Mouse (Mus musculus): ENCODE results near the gene Hnrnpc. TPM values are rescaled to one million over a fixed set of nuclear protein-coding genes. Genes with fewer than 3 reads are reported as not detected.
A peak's percentile ranks its signal among the peaks of the same experiment; 100 is the strongest.

The Hnrnpc gene
- polyA plus RNA-seq (2015; fragmentation: Nextera tagmentation; extraction: Ambion mirVana) = 326 and 346 TPM in 2 replicates

DNA sequence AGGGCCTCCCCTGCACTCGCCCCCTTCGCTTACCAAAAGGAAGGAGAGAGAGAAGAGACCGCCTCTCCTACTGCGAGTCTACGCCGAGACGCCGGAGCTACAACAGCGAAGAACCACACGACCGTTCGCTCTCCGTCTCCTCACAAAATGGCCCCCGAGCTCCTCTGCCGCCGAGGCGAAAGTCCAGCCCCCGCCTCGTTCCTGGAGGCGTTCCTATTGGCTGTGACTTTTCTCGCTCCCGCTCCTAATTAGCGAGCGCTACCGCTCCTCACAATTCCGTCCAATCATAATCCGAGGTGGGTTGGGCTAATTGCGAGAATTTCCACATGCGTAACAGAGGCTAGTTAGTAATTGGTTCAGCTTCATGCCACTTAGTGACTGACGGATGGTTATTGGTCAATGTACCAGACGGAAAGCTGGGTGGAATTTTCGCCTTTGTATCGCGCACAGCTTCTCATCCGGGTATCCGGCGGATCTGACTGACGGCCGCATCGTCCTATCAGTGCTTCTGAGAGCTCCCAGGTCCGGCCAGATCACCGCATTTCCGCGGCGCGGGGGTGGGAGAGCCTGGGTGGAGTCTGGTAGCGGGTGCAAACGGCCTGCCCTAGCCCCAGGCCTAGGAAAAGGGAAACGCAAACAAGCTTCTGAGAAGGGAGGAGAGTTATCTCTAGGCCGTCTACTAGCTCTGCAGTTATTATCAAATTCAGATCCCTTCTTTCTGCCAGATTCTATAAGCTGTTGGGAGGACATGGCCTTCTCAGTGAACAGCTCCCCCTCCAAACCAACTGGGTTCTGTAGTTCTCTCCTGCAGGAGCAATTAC is at the start of gene Hnrnpc:
TSS of gene Hnrnpc (minus strand) at position 173 of the 821 bp plus-strand sequence.
- peak within 1 kb of the TSS; percentile 66 for H3K4me2 ChIP-seq
- peaks cover 38% of the 10 kb centered on the region for H3K4me1 ChIP-seq (replicated peaks)
- H3K9ac ChIP-seq = peak within 1 kb of the TSS; percentile 91
- H3K9me3 ChIP-seq (replicated peaks) = no peaks in the 10 kb centered on the region
- whole genome bisulfite sequencing = under 1% methylated on average over 50 of the region's 50 CpGs
- H3K4me3 ChIP-seq = peak within 1 kb of the TSS; percentile 76
- peaks cover 9% of the 10 kb centered on the region for H3K36me3 ChIP-seq
- H3K27ac ChIP-seq = peak within 1 kb of the TSS; percentile 95
- no peaks in the 10 kb centered on the region for H3K27me3 ChIP-seq
- ATAC-seq (replicated peaks; ENCODE audit: insufficient number of reproducible peaks, insufficient read depth, low FRiP score, low read depth) = peak; percentile 96

- H3K4me2 ChIP-seq = no peak overlapping the region
- H3K27me3 ChIP-seq = no peaks in the 10 kb centered on the region
- H3K9me3 ChIP-seq (replicated peaks) = no peaks in the 10 kb centered on the region
- no peak overlapping the region for H3K4me3 ChIP-seq
- H3K9ac ChIP-seq = no peak overlapping the region
- H3K4me1 ChIP-seq (replicated peaks) = no peaks in the 10 kb centered on the region
- no peaks in the 10 kb centered on the region for H3K36me3 ChIP-seq
- H3K27ac ChIP-seq = no peak overlapping the region
- no peak for ATAC-seq (replicated peaks; ENCODE audit: insufficient number of reproducible peaks, insufficient read depth, low FRiP score, low read depth)
- WGBS = 47% methylated on average over 3 of the region's 3 CpGs
Measured at GRCm38 (mm10) chr14:52152613-52153012, 48.8 kb upstream of the Hnrnpc start.

GRCm38 (mm10) chr14:52152179-52152578 is 48.4 kb upstream of the Hnrnpc start:
- no peaks in the 10 kb centered on the region for H3K4me1 ChIP-seq (replicated peaks)
- no peak for ATAC-seq (replicated peaks; ENCODE audit: insufficient number of reproducible peaks, insufficient read depth, low FRiP score, low read depth)
- no peaks in the 10 kb centered on the region for H3K36me3 ChIP-seq
- WGBS = 29% methylated on average over 7 of the region's 7 CpGs
- H3K9ac ChIP-seq = no peak overlapping the region
- H3K27me3 ChIP-seq = no peaks in the 10 kb centered on the region
- no peak overlapping the region for H3K4me3 ChIP-seq
- no peaks in the 10 kb centered on the region for H3K9me3 ChIP-seq (replicated peaks)
- H3K27ac ChIP-seq = no peak overlapping the region
- H3K4me2 ChIP-seq = peak overlapping the region; percentile 15; the same call in 1 of the 2 replicates

DNA sequence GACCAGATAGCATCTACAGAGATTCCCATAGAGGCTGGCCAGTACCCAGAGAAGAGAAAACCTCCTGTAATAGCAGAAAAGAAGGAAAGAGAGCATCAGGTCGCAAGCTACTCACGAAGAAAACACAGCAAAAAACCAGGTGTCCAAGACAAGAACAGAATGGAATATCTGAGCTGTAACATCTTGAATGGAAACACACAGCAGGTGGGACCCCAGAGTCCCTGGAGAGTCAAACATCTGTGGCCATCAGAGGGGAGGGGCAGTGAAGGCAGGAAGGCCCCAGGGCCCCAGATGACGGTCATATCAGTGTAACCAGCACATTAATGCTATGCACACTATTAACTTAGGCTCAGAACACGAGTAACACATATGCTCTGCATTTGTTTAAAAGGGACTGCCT is 46.1 kb upstream of the Hnrnpc start:
- Histone ChIP-seq H3K27me3 (no peaks in the 10 kb centered on the region), H3K4me1 (replicated peaks) (no peaks in the 10 kb centered on the region), H3K4me3 (no peak overlapping the region), H3K27ac (no peak overlapping the region), H3K4me2 (no peak overlapping the region), H3K9me3 (replicated peaks) (no peaks in the 10 kb centered on the region), H3K36me3 (no peaks in the 10 kb centered on the region), H3K9ac (no peak overlapping the region)
- 69% methylated on average over 4 of the region's 4 CpGs for WGBS
- no peak for ATAC-seq (replicated peaks; ENCODE audit: insufficient number of reproducible peaks, insufficient read depth, low FRiP score, low read depth)

DNA sequence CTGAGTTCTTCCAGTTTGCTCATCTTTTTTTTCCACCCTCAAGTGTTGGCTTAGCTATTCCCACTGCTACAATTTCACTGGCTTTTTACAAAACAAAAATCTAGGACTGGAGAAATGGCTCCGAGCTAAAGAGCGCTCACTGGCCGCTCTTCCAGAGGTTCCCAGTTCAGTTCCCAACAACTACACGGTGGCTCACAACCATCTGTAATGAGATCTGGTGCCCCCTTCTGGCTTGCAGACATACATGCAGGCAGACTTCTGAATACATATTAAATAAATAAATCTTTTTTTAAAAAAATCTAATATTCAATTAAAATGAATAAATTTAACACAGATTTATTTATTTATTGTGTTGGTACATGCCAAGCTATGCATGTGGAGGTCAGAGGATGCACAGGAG is 42.7 kb upstream of the Hnrnpc start:
- Histone ChIP-seq H3K4me1 (replicated peaks) (no peaks in the 10 kb centered on the region), H3K27me3 (no peaks in the 10 kb centered on the region), H3K36me3 (no peaks in the 10 kb centered on the region), H3K27ac (no peak overlapping the region), H3K4me3 (no peak overlapping the region), H3K4me2 (no peak overlapping the region), H3K9me3 (replicated peaks) (no peaks in the 10 kb centered on the region), H3K9ac (no peak overlapping the region)
- 68% methylated on average over 4 of the region's 4 CpGs for WGBS
- ATAC-seq (replicated peaks; ENCODE audit: insufficient number of reproducible peaks, insufficient read depth, low FRiP score, low read depth) = no peak

GRCm38 (mm10) chr14:52144165-52144564 is 40.3 kb upstream of the Hnrnpc start:
- H3K9ac ChIP-seq = no peak overlapping the region
- no peaks in the 10 kb centered on the region for H3K36me3 ChIP-seq
- H3K4me3 ChIP-seq = no peak overlapping the region
- no peaks in the 10 kb centered on the region for H3K9me3 ChIP-seq (replicated peaks)
- no peaks in the 10 kb centered on the region for H3K27me3 ChIP-seq
- no peak overlapping the region for H3K4me2 ChIP-seq
- 70% methylated on average over 4 of the region's 4 CpGs for WGBS
- H3K4me1 ChIP-seq (replicated peaks) = peaks cover 8% of the 10 kb centered on the region; the same call in 1 of the 2 replicates
- H3K27ac ChIP-seq = no peak overlapping the region
- no peak for ATAC-seq (replicated peaks; ENCODE audit: insufficient number of reproducible peaks, insufficient read depth, low FRiP score, low read depth)

DNA sequence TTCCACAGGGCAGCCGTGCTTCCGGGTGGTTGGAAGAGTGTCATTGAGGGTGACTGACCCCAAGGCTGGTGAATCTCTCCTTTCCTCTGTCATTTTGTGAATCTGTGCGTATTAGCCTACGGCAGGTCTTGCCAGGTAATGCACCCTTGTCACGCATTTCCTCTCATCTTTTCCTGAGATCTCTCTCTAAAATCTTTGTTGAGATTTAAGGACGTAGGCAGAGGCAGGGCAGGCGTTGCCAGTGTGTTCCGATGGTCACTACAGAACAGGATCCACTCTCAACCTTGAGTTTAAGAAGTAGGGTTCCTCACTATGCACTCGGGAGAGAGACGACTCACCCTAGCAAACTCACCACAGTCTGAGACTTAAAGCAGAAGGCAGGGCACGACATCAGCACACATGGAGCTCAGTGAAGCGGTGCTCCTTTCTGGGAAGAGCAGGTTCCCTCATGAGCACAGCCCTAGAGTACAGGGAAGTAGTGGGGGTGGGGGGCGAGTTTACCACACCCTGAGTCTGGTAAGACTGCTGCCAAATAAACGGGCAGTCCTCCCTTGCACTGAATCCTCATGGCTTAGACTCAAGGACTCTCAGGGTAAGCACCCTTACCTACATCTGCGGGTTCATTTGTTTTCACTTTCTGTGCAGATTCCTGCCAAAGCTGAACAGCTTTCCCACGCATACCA is 37.8 kb upstream of the Hnrnpc start:
- H3K4me1 ChIP-seq (replicated peaks) = peaks cover 8% of the 10 kb centered on the region; the same call in 1 of the 2 replicates
- WGBS = 65% methylated on average over 16 of the region's 16 CpGs
- no peaks in the 10 kb centered on the region for H3K27me3 ChIP-seq
- ATAC-seq (replicated peaks; ENCODE audit: insufficient number of reproducible peaks, insufficient read depth, low FRiP score, low read depth) = no peak
- no peak overlapping the region for H3K27ac ChIP-seq
- H3K4me3 ChIP-seq = no peak overlapping the region
- peak overlapping the region; percentile 57 for H3K4me2 ChIP-seq
- H3K36me3 ChIP-seq = no peaks in the 10 kb centered on the region
- H3K9ac ChIP-seq = no peak overlapping the region
- no peaks in the 10 kb centered on the region for H3K9me3 ChIP-seq (replicated peaks)

DNA sequence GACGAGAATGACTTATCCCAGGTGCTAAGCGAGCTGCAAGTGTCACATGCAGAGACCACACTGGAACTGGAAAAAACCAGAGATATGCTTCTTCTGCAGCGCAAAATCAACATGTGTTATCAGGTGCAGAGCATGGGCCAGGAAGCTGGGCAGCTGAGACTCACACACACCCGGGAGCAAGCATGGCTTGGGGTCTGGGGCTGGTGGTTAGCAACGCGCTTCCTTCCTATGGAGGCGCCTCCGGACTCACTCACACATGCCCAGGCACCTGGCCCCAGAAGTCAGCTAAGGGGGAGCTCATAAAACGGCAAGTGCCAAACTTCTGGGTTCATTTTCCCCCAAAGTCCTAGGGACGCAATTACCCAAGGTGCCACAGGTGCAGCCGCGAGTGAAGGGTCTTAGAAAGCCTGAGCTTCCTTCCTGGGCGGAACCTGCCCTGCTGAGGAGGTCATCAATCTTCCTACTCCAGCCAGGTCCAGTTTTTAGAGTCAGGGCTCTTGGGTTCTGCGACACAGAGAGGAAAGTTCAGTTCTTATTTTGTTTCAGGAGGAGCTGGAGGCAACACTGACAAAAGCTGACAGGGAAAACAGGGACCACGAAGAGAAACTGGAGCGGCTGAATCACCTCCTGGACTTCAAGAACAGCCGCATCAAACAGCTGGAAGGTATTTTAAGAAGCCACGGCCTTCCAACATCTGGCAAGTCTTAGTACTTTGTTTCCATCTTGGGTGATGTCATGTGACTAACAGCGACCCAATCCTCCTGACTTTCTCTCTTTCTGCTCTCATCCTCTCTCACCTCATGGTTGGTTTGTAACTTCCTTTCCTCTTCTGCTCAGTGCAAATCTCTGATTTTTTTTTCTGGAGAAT is 37.0 kb upstream of the Hnrnpc start:
- Histone ChIP-seq H3K9me3 (replicated peaks) (no peaks in the 10 kb centered on the region), H3K36me3 (no peaks in the 10 kb centered on the region), H3K4me3 (peak overlapping the region; percentile 28), H3K4me2 (peak overlapping the region; percentile 57), H3K9ac (no peak overlapping the region), H3K27me3 (no peaks in the 10 kb centered on the region), H3K27ac (peak overlapping the region; percentile 14; the same call in 1 of the 2 replicates), H3K4me1 (replicated peaks) (peaks cover 8% of the 10 kb centered on the region; the same call in 1 of the 2 replicates)
- no peak for ATAC-seq (replicated peaks; ENCODE audit: insufficient number of reproducible peaks, insufficient read depth, low FRiP score, low read depth)
- WGBS = 28% methylated on average over 19 of the region's 19 CpGs

DNA sequence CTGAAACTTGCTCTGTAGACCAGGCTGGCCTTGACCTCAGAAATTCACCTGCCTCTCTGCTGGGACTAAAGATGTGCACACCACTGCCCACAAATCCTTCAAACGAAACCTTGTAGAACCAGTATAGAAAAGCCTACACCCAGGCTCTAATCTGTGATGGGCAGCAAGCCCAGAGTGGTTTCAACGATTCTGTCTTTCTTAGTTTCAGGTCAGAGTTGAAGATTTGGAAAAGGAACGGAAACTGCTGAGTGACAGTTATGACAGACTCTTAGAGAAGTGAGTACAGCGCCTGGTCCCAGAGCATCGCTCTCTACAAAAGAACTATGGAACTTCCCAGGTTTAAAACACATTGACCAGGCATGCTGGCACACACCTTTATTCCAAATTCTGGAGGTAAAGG is 29.8 kb upstream of the Hnrnpc start:
- Histone ChIP-seq H3K27ac (no peak overlapping the region), H3K4me3 (no peak overlapping the region), H3K36me3 (no peaks in the 10 kb centered on the region), H3K27me3 (no peaks in the 10 kb centered on the region), H3K4me2 (no peak overlapping the region), H3K9ac (no peak overlapping the region), H3K4me1 (replicated peaks) (no peaks in the 10 kb centered on the region), H3K9me3 (replicated peaks) (no peaks in the 10 kb centered on the region)
- no peak for ATAC-seq (replicated peaks; ENCODE audit: insufficient number of reproducible peaks, insufficient read depth, low FRiP score, low read depth)
- 59% methylated on average over 5 of the region's 5 CpGs for WGBS

GRCm38 (mm10) chr14:52124636-52125035 is 20.8 kb upstream of the Hnrnpc start:
- Histone ChIP-seq H3K27me3 (no peaks in the 10 kb centered on the region), H3K4me3 (no peak overlapping the region), H3K9ac (no peak overlapping the region), H3K4me1 (replicated peaks) (no peaks in the 10 kb centered on the region), H3K36me3 (no peaks in the 10 kb centered on the region), H3K27ac (no peak overlapping the region), H3K9me3 (replicated peaks) (no peaks in the 10 kb centered on the region), H3K4me2 (no peak overlapping the region)
- no peak for ATAC-seq (replicated peaks; ENCODE audit: insufficient number of reproducible peaks, insufficient read depth, low FRiP score, low read depth)
- 95% methylated on average over 3 of the region's 3 CpGs for WGBS

DNA sequence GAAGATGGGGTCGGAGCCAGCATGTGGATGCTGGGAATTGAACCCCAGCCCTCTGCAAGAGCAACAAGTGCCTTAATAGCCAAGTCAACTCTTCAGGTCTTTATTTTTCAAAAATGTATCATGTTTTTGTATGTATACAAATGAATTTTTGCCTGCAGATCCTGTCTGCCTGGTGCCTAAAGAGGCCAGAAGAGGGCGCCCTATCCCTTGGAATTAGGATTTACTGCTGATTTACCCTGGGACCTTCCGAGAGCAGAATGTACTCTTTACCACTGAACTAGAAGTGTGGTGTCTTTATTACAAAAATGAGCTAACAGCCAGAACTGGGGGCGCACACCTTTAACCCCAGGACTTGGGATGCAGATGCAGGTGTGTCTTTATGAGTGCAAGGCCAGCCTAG is 20.1 kb upstream of the Hnrnpc start:
- H3K9me3 ChIP-seq (replicated peaks) = no peaks in the 10 kb centered on the region
- no peak for ATAC-seq (replicated peaks; ENCODE audit: insufficient number of reproducible peaks, insufficient read depth, low FRiP score, low read depth)
- no peak overlapping the region for H3K4me3 ChIP-seq
- H3K36me3 ChIP-seq = no peaks in the 10 kb centered on the region
- no peaks in the 10 kb centered on the region for H3K27me3 ChIP-seq
- H3K4me1 ChIP-seq (replicated peaks) = peaks cover under 1% of the 10 kb centered on the region; the same call in 1 of the 2 replicates
- 18% methylated on average over 4 of the region's 4 CpGs for WGBS
- H3K4me2 ChIP-seq = no peak overlapping the region
- H3K9ac ChIP-seq = no peak overlapping the region
- no peak overlapping the region for H3K27ac ChIP-seq

Measured in heart, embryonic 15.5 days (tissue).